Mouse (Mus musculus): ENCODE measurements at regions not wholly inside any gene's neighbourhood (a gene's known extent, or its start where the extent isn't known, plus 50 kb on each side); places are given as distances from the start of the nearest gene placed in this dataset.

GRCm38 (mm10) chr17:49367791-49368190 is 60.4 kb upstream of the Mocs1 start:
- no peak for DNase-seq (ENCODE audit: low read depth, low spot score)
- Histone ChIP-seq H3K27me3 (ENCODE audit: control insufficient read depth, insufficient read depth, low read length, poor library complexity, severe bottlenecking) (no peaks in the 10 kb centered on the region; the same call in 1 of the 2 replicates), H3K36me3 (ENCODE audit: control insufficient read depth, insufficient read depth, low read length, poor library complexity, severe bottlenecking) (no peaks in the 10 kb centered on the region)

GRCm38 (mm10) chr17:49368476-49369269 is 59.5 kb upstream of the Mocs1 start:
- DNase-seq (ENCODE audit: low read depth, low spot score) = no peak
- no peaks in the 10 kb centered on the region for H3K36me3 ChIP-seq (ENCODE audit: control insufficient read depth, insufficient read depth, low read length, poor library complexity, severe bottlenecking)
- no peaks in the 10 kb centered on the region; the same call in 1 of the 2 replicates for H3K27me3 ChIP-seq (ENCODE audit: control insufficient read depth, insufficient read depth, low read length, poor library complexity, severe bottlenecking)

DNA sequence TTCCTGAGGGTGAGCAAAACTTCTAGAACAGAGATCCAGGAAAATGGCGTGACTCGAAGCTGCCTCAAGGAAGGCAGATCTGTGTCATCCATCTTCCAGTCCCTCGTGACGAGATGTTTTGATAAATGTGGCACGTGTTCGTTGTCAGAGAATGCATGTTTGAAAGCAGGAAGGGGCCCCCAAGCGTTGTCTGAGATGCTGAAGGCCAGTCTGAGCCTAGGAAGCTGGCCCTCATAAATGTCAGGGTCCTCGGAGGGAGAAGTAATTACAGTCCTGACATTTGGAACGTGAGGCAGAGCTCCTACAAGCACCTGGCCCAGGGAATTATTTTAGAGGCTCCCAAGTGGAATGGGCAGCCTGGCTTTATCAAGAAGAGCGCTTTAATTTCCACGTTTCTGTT is 50.5 kb upstream of the Mocs1 start:
- H3K36me3 ChIP-seq (ENCODE audit: control insufficient read depth, insufficient read depth, low read length, poor library complexity, severe bottlenecking) = no peaks in the 10 kb centered on the region
- no peak for DNase-seq (ENCODE audit: low read depth, low spot score)
- no peaks in the 10 kb centered on the region for H3K27me3 ChIP-seq (ENCODE audit: control insufficient read depth, insufficient read depth, low read length, poor library complexity, severe bottlenecking)

Measured in splenic B cell, adult 2 months (primary cell).